Mouse (Mus musculus) liver, embryonic 14.5 days (tissue): ENCODE results near the gene Trp53bp1.

Source experiments
- CTCF ChIP-seq: IDR thresholded peaks from 2 replicates; pipeline ENCODE4 v1.5.1; 2016; ENCODE audit warnings: antibody characterized with exemption, low read depth, control low read depth
- EP300 ChIP-seq: IDR thresholded peaks from 2 replicates; pipeline ENCODE4 v1.6.1; 2016; ENCODE audit warnings: antibody characterized with exemption, low read depth

- no peak for TF ChIP-seq CTCF
- no peak for TF ChIP-seq EP300
Observed at GRCm38 (mm10) chr2:121316278-121316677, 45.1 kb upstream of the Trp53bp1 start.
